Mouse (Mus musculus) embryonic facial prominence, embryonic 11.5 days (tissue): ENCODE results near the gene Umodl1. TPM values are rescaled to one million over a fixed set of nuclear protein-coding genes. Genes with fewer than 3 reads are reported as not detected.

Experiments
- ATAC-seq: fragments of 200-750 bp; cut with Nextera tagmentation; replicated peaks from 2 replicates; pipeline ENCODE4 v1.8.0; 2017; ENCODE audit warnings: low read depth; ENCODE audit not compliant: insufficient number of reproducible peaks, low FRiP score, low TSS enrichment
- DNase-seq: peaks from one replicate; pipeline ENCODE4 v3.0.0-alpha.2; 2015; ENCODE audit warnings: low spot score
- H3K27ac ChIP-seq: fragments of 300-500 bp; sonication (generic); replicated peaks from 2 replicates; pipeline ENCODE4 v1.5.1; 2014; ENCODE audit warnings: mild to moderate bottlenecking, low read depth, low read length, control low read depth
- H3K27me3 ChIP-seq: fragments of 300-500 bp; sonication (generic); 2 replicates; pipeline ENCODE4 v1.6.1; 2014; ENCODE audit warnings: mild to moderate bottlenecking, low read length, moderate library complexity, mixed read lengths; ENCODE audit not compliant: control insufficient read depth, insufficient read depth
- H3K36me3 ChIP-seq: fragments of 300-500 bp; sonication (generic); replicated peaks from 2 replicates; pipeline ENCODE4 v1.6.1; 2014; ENCODE audit warnings: low read depth, mild to moderate bottlenecking, low read length, moderate library complexity, mixed read lengths; ENCODE audit not compliant: control insufficient read depth, insufficient read depth
- H3K4me1 ChIP-seq: fragments of 300-500 bp; sonication (generic); 2 replicates; pipeline ENCODE4 v1.6.1; 2014; ENCODE audit warnings: low read length, mixed read lengths; ENCODE audit not compliant: control insufficient read depth, insufficient read depth
- H3K4me2 ChIP-seq: fragments of 300-500 bp; sonication (generic); 2 replicates; pipeline ENCODE4 v1.6.1; 2014; ENCODE audit warnings: low read depth, mild to moderate bottlenecking, control low read depth, low read length, moderate library complexity
- H3K4me3 ChIP-seq: fragments of 300-500 bp; sonication (generic); 2 replicates; pipeline ENCODE4 v1.5.1; 2014; ENCODE audit warnings: low read depth, low read length, control low read depth
- H3K9ac ChIP-seq: fragments of 300-500 bp; sonication (generic); replicated peaks from 2 replicates; pipeline ENCODE4 v1.6.1; 2014; ENCODE audit warnings: mild to moderate bottlenecking, control low read depth, low read length
- H3K9me3 ChIP-seq: fragments of 300-500 bp; sonication (generic); replicated peaks from 2 replicates; pipeline ENCODE4 v1.6.1; 2016; ENCODE audit warnings: mild to moderate bottlenecking, low read length, inconsistent platforms, mixed read lengths; ENCODE audit not compliant: control insufficient read depth
- WGBS: fragments of 180-500 bp; shearing (Covaris S2); extraction: QIAGEN DNeasy Blood & Tissue Kit; methylation state at CpG from one replicate; pipeline ENCODE4 v1.1.7; 2014; 5-methylcytosine and 5-hydroxymethylcytosine counted together
- polyA plus RNA-seq: library from polyadenylated mRNA; unstranded; fragments of >200 nt; fragmentation: Nextera tagmentation; extraction: Ambion mirVana; gene quantifications from 2 replicates; pipeline ENCODE4 v1.2.1, GENCODE M21; 2014

The Umodl1 gene
- 0.21 TPM in 1 of 2 replicates, not detected in the other for polyA plus RNA-seq

- Histone ChIP-seq H3K27me3 (no peaks in the 10 kb centered on the region), H3K9ac (no peak within 1 kb of the TSS), H3K4me2 (no peak within 1 kb of the TSS), H3K36me3 (no peaks in the 10 kb centered on the region), H3K9me3 (no peaks in the 10 kb centered on the region), H3K4me3 (no peak within 1 kb of the TSS), H3K4me1 (no peaks in the 10 kb centered on the region), H3K27ac (no peak within 1 kb of the TSS)
- WGBS: 53% methylated on average over 10 of the region's 10 CpGs
- no peak for DNase-seq
- ATAC-seq: no peak
Measured at GRCm38 (mm10) chr17:30954340-30954739, at the start of gene Umodl1. Umodl1 (plus strand) TSS chr17:30954640.

GRCm38 (mm10) chr17:30907577-30907976 is 46.9 kb upstream of the Umodl1 start:
- 75% methylated on average over 4 of the region's 4 CpGs for WGBS
- no peak overlapping the region for H3K9ac ChIP-seq
- no peaks in the 10 kb centered on the region for H3K36me3 ChIP-seq
- peaks cover 2% of the 10 kb centered on the region; the same call in 1 of the 2 replicates for H3K27me3 ChIP-seq
- no peak overlapping the region for H3K4me3 ChIP-seq
- no peaks in the 10 kb centered on the region for H3K4me1 ChIP-seq
- no peaks in the 10 kb centered on the region for H3K9me3 ChIP-seq
- H3K4me2 ChIP-seq: no peak overlapping the region
- ATAC-seq (no peak), DNase-seq (no peak)
- no peak overlapping the region for H3K27ac ChIP-seq

GRCm38 (mm10) chr17:30910866-30911731 is 43.3 kb upstream of the Umodl1 start:
- Histone ChIP-seq H3K27ac (no peak overlapping the region), H3K9me3 (no peaks in the 10 kb centered on the region), H3K27me3 (no peaks in the 10 kb centered on the region), H3K4me2 (no peak overlapping the region), H3K36me3 (no peaks in the 10 kb centered on the region), H3K4me1 (no peaks in the 10 kb centered on the region), H3K4me3 (no peak overlapping the region), H3K9ac (no peak overlapping the region)
- ATAC-seq: no peak
- 81% methylated on average over 27 of the region's 27 CpGs for WGBS
- DNase-seq: no peak

GRCm38 (mm10) chr17:30911732-30912088 is 42.7 kb upstream of the Umodl1 start:
- 59% methylated on average over 8 of the region's 8 CpGs for WGBS
- DNase-seq (no peak), ATAC-seq (no peak)
- Histone ChIP-seq H3K27me3 (no peaks in the 10 kb centered on the region), H3K36me3 (no peaks in the 10 kb centered on the region), H3K4me1 (no peaks in the 10 kb centered on the region), H3K27ac (no peak overlapping the region), H3K4me2 (no peak overlapping the region), H3K4me3 (no peak overlapping the region), H3K9me3 (no peaks in the 10 kb centered on the region), H3K9ac (no peak overlapping the region)

GRCm38 (mm10) chr17:30912536-30912935 is 41.9 kb upstream of the Umodl1 start:
- H3K9ac ChIP-seq: no peak overlapping the region
- WGBS: 78% methylated on average over 5 of the region's 5 CpGs
- H3K4me3 ChIP-seq: no peak overlapping the region
- no peaks in the 10 kb centered on the region for H3K9me3 ChIP-seq
- H3K27me3 ChIP-seq: no peaks in the 10 kb centered on the region
- H3K4me1 ChIP-seq: no peaks in the 10 kb centered on the region
- ATAC-seq: no peak
- no peaks in the 10 kb centered on the region for H3K36me3 ChIP-seq
- no peak for DNase-seq
- no peak overlapping the region for H3K4me2 ChIP-seq
- H3K27ac ChIP-seq: no peak overlapping the region

GRCm38 (mm10) chr17:30914264-30914663 is 40.2 kb upstream of the Umodl1 start:
- H3K27ac ChIP-seq: no peak overlapping the region
- DNase-seq: no peak
- no peaks in the 10 kb centered on the region for H3K9me3 ChIP-seq
- no peak overlapping the region for H3K4me3 ChIP-seq
- no peak overlapping the region for H3K4me2 ChIP-seq
- no peaks in the 10 kb centered on the region for H3K27me3 ChIP-seq
- no peak for ATAC-seq
- no peaks in the 10 kb centered on the region for H3K36me3 ChIP-seq
- no peaks in the 10 kb centered on the region for H3K4me1 ChIP-seq
- no peak overlapping the region for H3K9ac ChIP-seq

GRCm38 (mm10) chr17:30923566-30923965 is 30.9 kb upstream of the Umodl1 start:
- DNase-seq (no peak), ATAC-seq (no peak)
- H3K4me2 ChIP-seq: no peak overlapping the region
- H3K4me3 ChIP-seq: no peak overlapping the region
- no peaks in the 10 kb centered on the region for H3K27me3 ChIP-seq
- no peak overlapping the region for H3K9ac ChIP-seq
- no peaks in the 10 kb centered on the region for H3K4me1 ChIP-seq
- no peaks in the 10 kb centered on the region for H3K9me3 ChIP-seq
- H3K27ac ChIP-seq: no peak overlapping the region
- WGBS: 67% methylated on average over 4 of the region's 4 CpGs
- no peaks in the 10 kb centered on the region for H3K36me3 ChIP-seq

GRCm38 (mm10) chr17:30930827-30931226 is 23.6 kb upstream of the Umodl1 start:
- DNase-seq (no peak), ATAC-seq (no peak)
- no peak overlapping the region for H3K9ac ChIP-seq
- no peak overlapping the region for H3K27ac ChIP-seq
- H3K4me3 ChIP-seq: no peak overlapping the region
- H3K27me3 ChIP-seq: no peaks in the 10 kb centered on the region
- no peaks in the 10 kb centered on the region for H3K36me3 ChIP-seq
- no peak overlapping the region for H3K4me2 ChIP-seq
- H3K9me3 ChIP-seq: no peaks in the 10 kb centered on the region
- no peaks in the 10 kb centered on the region for H3K4me1 ChIP-seq
- 66% methylated on average over 7 of the region's 7 CpGs for WGBS
